Mouse (Mus musculus) frontal cortex, adult 2 months (tissue): ENCODE measurements around the gene Foxp1. TPM values are rescaled to one million over a fixed set of nuclear protein-coding genes. Genes with fewer than 3 reads are reported as not detected.

ENCODE experiments used
- DNase-seq, 2 experiments: peaks; one replicate each; pipeline ENCODE4 v3.0.0; 2022; ENCODE audit warnings: low spot score in 1 of 2; ENCODE audit errors: extremely low spot score in 1 of 2
- polyA plus RNA-seq: library from polyadenylated mRNA; depleted of rRNA; stranded (reverse); fragments of >200 nt; gene quantifications from 2 replicates; pipeline ENCODE4 v1.2.3, GENCODE M21; 2012

Gene Foxp1
- polyA plus RNA-seq, 1 experiment, result 49.5 TPM

DNA sequence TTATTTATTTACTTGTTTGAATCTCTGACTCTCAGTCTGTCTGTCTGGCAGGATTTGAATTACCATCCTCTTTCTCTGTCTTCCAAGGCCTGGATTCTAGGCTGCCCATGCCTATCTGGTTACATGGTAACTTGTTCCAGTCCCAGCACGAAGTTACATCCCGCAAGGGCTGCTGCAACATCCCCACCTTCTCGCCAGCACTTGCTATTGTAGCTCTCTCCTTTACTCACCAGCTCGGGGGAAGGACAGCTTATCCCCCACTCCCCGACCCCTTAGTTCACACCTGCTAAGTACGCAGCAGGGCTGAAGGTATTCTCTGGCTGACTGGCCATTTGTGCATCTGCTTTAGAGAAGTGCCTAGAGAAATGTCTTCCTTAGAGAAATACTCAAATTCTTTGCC lies 537.9 kb downstream of the Foxp1 start:
- DNase-seq, result no peak

DNA sequence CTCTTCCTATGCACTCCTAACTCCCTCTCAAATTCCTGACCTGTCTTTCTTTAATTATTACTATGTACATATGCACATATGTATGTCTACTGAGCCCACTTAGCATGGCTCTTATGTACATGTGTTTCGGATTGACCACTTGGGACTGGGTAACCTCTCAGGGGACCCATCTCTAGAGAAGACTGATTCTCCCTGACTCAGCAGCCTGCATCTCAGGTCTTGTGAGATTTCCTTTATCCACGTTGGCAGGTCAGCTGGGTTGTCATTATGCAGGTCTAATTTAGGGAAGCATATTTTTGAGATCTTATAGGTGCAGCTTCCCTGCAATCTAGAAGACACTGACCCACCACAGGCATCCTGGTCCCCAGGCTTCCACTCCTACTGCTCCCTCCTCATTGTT lies 538.5 kb downstream of the Foxp1 start:
- no peak for DNase-seq

DNA sequence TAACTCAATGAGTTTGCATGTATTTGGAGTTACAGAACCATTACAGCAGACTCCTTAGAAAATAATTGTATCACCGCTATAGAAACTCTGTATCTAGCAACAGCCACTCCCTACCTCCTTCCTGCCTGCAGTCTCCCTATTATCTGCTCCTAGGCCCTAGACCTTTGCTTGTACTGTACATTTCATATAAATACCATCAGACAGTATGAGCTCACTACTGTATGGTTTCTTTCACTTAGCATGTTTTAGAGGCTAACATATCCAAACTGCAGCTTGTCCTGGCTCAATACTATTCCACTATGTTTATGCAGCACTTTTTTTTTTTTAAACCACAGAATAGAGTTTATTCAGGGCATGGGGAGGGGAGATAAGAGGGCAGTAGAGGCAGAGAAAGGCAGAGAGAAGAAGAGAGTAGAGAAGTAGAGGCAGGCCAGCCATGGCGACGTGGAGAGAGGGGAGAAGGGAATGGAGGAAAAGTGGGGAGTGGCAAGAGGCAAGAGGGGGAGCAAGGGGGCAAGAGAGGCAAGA lies 539.1 kb downstream of the Foxp1 start:
- no peak for DNase-seq

DNA sequence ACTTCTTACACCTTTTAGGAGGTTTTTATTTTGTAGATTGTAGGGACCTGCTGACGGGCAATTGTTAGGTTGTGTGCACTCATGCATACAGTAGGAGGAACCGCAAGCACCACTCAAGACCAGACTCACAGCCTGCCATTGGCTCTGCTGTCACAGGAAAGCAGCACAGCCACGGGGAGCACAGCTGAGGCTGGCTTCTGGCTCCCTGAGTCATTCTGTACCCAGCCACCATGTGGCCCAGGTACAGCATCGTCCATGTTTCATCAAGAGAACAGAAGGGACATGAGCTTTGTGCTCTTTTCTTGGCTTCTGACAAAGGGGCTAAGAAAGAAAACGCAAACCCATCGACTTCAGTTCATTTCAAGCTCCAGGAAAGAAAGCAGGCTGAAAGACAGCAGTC lies 541.3 kb downstream of the Foxp1 start:
- DNase-seq, result no peak

DNA sequence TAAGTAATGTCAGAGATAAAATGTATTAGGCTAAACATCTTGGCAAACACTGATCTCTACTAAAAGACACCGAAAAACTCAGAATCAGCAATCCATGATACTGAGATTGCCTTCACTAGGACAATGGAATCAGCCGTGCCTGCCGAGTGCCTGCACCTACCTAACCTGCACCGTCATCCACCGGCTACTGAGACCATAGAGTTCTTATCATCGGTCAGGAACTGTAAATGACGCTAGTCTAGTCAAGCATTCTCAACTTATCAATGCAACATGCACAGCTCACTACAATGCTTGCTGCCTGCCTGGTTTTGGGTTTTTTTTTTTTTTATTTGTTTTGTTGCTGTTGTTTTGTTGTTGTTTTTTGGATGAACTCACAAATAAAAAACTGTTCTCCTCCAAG lies 542.1 kb downstream of the Foxp1 start:
- DNase-seq, result no peak

DNA sequence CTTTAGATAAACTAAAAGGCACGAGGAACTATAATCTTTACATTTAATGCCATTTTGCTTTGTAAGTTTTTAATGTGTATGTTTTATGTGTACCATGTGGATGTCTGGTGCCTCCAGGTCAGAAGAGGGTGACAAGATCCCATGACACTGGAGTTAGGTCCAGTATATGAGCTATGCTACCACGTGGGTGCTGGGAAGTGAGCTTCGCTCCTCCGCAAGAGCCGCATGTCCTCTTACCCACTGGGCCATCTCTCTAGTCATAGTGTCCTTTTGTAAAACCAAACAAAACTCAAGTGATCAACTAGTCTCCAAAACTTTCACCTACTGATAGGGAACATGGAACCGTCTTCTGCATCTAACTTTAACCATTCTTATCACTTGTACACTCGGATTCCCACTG lies 542.5 kb downstream of the Foxp1 start:
- DNase-seq, result no peak

DNA sequence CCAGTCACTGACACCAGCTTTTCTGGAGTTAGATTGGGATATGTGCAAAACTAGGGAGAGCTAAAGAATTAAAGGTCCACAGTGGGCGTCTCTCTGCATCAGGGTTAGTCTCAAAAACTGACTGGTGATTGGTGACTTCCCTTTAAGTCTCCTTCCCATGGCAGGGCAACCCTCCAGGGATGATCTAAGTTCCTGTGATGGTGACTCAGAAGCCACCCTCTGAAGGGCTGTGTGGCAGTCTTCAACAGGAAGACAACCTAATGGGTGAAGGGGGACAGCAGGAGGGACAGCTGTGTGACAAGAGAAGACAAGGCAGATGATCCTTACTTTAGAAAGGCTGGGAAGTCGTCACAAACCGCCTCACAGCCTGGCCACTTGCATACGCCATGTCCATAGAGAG lies 544.7 kb downstream of the Foxp1 start:
- DNase-seq, result no peak

DNA sequence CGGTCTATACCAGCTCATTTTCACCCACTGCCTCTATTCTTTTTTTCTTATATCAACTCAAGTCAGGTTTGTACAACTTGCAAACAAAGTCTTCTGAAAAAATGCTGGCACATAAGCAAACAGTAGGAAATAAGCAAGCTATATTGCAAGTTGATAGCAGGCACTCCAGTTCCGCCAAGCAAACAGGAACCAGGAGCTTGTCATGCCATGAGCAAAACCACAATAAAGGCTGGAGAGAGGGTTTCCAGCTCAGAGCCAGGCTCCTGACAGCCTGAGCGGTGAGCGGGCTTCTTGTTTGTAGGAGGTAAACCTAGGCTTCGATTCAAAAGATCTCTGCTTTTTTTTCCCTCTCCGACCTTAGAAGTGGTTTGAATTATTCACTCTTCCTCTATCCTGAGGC lies 546.6 kb downstream of the Foxp1 start:
- DNase-seq, result no peak

DNA sequence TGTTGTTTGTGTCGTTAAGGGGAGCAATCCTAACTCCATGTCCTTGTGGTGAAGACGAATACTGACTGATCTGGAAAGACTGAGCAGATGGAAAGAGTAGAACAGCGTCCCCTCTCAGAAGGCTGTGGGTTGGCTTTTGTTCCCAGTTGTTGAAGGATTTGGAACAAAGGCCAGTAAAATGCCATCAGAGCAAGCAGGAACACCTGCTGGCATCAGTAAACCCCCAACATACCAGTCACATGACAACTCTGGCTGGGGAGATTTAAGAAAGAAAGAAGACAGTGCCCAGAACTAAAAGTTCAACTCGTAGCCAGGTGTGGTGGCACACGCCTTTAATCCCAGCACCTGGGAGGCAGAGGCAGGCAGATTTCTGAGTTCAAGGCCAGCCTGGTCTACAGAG lies 549.1 kb downstream of the Foxp1 start:
- no peak for DNase-seq

DNA sequence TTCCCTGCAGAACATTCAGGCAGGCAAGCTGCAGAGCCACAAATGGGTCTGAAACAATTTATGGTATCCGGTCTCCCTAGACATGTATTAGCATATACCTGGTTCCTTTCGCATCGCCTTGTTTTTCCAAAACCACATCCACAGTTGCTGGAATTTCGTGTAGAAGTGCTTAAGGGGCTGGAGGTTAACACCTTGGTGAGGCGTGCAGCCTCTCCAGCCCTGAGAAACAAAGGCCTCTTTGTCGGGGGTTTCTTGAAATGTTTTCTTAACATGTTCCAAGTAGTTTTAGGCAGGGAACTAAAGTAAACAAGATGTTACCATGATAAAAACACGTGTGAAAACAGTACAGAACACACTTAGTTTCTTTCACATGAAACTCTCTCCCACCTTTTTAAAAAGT lies 550.1 kb downstream of the Foxp1 start:
- no peak for DNase-seq

DNA sequence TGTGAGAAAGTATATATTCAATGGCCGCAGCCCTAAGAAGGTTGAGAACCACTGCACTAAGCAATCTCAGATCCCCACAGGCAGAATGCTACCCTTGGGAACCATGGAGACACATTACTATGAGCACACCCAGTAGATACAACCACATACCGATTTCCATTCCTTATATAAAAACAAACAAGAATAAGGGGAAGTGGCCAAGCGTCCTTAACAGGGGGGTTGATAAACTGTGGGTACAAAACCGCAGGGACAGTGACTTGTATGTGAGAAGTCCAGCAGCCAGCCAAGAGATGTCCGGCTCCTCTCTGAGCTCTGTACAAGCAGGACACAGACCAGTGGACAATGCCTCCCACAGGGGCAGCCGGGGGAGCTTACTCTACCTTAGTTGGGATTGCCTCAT lies 563.2 kb downstream of the Foxp1 start:
- DNase-seq, result no peak

DNA sequence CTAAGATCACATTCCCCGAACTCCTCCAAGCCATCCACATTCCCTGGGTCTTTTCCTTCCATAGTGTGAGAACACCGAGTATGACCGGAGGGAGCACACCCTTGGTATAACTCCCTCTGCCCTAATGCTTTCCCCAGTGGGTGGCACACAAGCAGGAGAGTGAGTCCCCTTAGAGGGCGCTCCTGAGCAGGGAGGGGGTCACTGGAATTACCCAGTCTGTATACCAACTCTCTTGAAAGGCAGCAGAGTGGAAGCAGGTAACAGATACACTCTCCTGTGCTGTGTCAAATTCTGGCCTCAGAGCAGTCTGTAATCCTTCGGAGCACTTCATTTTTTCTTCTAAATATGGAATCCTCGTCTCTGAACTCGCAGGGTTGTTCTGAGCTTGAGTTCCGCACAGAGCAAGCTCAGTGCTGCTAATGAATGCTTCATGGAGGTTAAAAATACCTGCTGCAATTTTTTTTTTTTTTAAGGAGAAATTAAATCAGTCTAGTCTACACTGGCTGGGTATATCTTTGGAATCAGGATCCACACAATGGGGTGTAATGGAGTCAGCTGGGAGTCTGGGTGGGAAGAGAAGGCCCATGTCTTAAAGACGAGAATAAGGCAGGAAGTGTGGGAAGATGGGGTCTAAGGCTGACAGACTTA lies 565.9 kb downstream of the Foxp1 start:
- no peak for DNase-seq

DNA sequence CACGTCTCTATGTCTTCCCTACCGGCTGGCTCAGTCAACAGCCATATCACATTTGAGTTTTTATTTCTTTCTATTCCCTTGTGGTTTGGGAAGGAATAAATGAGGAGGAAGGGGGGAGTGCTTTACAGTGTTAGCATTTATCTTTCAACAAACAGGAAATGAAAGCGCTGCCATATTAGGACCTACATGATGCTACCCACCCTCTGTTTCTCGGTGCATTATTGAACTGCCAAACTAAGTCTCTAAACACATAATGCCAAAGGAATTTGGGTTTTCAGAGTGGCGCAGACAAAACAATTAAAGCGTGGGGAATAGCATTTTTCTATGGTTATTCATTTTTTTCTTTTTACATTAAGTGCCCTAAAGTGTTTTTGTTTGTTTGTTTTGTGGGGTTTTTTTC lies 566.8 kb downstream of the Foxp1 start:
- no peak for DNase-seq

DNA sequence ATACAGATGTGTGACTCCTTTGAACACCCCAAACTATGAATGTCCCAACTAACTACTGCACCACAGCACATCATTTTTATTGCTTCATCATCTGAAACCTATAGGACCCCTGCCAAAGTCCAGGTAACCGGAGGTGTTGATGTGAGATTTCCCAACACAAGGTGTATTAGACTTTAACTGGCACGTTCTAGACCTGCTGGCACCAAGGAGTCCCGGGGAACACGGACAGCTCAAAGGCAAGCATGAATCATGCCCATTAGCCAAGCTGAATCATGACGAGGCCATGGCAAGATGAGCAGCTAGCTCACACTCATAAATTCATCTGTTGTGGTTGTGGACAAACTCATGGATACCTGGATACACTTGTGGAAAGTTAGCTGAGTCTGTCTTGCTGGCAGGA lies 568.1 kb downstream of the Foxp1 start:
- no peak for DNase-seq

DNA sequence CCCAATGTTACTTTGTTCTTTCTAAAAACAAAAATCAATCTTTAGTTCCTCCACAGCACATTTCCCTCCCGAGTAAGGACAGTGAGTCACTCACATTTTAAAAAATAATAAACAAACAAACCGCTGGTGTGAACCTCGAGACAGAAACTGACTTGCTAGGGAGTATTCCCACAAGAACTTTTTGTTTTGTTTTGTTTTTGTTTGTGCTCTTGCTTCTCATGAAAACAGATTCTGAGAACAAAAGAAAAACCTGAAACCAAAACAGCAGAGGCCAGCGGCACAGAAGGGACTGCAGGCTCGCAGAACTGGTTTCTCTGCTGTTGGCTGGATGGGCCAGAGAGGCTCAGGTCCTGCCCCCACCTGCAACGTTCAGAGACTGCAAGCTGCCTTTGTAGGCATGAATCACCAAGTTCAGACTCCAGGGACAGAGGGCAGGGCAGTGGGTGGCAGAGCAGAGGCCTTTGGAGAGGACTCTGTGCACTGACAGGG lies 572.8 kb downstream of the Foxp1 start:
- DNase-seq, result no peak

DNA sequence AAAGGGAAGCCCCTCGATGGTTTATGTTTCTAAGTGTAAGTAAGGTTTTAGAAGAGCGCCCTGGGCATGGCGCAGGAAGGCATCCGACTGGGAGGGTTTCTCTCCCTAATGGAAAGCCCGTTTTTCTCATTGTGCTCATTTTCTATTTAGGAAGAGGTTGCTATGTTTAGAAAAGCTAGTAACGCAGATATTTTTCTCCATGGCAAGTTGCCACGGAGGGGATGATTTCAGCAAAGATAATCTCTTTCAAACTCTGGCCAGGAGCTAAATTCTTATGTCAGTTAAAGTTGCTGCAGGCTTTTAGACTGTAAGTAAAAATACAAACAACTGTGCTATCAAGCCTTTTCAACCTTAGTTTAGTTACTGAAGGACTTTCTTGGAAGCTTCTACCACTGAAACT lies 573.2 kb downstream of the Foxp1 start:
- DNase-seq, result peak in 1 of 2 experiments; percentile 55

DNA sequence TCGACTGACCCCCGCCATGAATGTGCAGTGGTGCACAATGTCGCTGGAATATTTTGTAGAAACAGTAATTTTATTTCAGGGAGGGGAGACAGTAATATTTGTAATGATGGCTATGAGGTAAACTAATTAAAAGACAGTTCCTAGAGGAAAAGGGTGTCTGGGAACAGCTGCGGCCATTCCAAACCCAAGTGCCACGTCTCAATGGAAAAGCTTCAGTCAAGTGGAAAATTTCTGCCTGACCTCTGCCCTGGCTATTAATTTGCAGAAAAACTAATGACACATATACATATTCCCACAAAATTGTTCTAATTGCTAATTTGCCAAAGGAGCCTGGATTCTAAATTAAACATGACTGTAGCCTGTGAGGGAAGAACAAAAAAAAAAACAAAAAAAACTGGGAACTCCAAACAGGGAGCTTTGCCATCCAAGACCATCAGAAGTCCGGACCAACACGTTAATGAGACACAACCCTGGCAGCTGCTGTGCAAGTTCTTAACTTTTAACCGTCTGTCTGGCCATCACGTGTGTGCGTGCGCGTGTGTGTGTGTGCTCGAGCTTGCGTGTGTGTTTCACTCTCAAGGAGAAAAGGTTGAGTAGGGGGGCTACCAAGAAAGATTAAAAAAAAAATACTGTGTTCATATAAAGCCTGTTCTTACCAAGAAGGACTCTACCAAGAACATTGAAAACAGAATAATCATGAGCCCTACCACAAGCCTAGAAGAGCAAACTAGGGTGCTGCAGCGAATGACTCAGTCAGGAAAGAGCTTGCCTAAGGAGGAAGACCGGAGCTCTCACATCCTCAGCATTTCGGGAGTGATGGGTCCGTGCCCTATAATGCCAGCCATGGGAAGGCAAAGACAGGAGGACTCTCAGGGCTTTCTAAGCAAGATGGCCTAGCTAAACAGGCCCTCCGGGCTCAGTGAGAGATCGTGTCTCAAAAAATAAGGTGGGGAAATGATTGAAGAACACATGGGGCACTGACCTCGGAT lies 574.1 kb downstream of the Foxp1 start:
- no peak for DNase-seq

DNA sequence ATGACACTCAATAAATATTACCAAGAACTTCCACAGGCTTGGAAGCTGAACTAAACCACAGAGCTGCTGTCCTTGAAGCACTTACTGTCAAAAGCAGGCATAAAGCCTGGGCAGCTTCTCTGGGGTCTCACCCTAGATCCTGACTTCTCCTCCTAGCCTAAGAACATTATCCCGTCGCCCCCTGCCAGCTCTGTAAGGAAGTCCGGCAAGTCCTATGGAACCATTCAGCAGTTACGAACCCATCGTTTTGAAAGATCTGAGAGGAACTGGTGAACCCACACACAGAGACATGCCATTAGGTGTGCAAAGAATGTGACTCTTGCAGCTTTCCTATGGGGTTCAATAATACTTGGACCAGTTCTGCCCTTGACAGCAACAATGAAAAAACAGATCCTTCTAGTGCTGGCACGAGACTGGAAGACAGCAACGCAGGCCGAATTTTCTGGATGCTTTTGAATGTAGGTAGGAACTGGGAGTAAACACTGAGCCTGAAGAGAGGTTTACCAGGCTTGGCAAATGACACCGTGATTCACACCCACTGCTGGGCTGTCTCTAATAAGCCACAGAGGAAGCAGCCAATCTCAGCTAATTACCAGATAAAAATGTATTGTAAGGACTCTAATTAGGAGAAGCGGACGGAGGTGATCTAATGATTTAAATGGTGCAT lies 574.9 kb downstream of the Foxp1 start:
- no peak for DNase-seq

DNA sequence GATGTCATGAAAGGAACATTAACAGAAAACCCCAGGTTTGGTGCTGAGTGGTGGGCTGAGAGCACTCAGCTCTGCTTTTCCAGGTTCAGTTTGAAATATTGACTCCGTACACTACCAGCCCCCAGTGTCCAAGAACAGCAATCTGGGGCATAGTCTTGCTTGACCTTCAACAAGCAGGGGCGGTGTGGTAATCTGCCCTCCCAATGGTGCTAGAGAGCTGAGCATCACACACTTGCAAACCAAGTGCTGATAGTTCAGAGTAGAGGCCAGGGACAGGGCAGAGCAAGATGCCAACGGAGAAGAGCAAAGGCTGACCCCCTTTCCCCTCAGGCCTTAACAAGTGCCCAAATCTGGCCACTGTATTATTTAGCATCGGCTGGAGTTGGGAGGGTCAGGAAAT lies 575.8 kb downstream of the Foxp1 start:
- no peak for DNase-seq

DNA sequence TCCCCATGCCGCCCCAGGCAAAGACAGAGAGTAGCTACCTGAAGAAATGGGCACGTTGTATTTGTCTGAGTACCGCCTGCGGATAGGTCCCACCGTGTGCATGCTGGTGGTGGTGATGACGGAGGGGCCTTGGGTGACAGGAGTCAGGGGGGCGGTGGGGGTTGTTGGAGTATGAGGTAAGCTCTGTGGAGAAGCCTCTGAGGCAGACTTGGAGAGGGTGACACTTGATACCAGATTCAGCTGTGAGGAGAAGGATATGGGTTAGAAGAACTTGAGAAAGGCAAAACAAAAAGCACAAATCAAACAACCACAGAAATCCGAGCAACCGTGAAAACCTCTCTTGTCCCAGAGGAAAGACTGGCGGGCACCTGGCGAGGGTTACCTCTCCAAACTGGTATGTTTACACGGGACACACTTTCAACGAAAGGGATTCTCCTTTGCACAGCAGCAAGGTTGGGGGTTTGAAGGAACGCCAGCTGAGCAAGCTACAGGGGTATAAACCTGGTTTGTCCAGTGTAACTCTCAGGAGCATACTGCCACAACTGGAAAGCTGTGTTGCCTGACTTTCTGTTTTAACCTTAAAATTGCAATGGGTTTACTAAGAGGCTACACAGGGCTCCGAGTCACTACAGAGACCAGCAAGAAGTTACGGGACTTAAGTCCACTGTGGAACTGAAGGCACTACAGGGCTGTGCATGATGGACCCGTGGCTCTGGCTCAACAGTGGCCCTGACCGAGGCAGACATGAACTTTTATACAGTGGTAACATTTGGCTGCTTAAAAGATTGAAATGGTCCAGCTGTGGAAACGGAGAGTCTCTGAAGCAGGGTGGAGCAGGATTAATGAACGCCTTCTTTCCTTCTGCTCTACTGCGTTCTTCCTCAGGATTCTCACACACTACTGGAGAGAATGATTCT lies 576.8 kb downstream of the Foxp1 start:
- no peak for DNase-seq
